Comparison of ENCODE assay signal across 7 mouse cellular contexts in the genomic region with DNA sequence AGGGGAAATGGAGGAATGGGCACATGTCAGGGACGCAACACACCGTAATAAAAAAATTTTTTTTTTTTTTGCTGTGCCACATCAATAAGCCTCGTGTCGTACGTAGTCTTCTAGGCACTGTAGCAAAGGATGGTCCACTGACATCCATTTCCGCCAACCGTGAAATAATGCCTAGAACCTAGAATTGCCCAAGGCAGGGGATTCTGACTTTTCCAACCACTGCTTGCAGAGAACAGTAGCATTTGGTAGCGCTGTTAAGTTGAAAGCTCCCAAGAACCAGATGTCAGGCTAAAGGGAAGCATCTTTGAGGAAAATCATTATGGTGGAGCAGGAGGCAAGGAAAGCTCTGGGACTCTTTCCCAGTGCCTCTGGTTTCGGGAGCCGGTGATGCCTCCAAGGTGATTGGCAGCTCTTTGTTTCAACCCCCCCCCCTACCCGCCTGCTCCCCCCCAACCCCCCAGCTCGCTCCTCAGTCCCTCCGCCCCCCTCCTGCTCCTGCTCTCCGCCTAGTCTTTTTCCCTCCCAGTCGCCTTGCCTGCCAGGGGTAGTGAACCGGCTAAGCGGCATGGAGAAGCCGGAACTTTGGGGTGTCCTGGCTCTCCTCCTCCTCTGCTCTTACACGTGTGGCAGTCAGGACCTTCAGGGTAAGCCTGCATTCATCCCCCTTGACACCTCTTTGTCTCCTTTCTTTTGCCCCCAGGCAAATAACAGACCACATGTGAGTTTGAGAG. TPM values are rescaled to one million over a fixed set of nuclear protein-coding genes. Genes with fewer than 3 reads are reported as not detected.
DNase-seq lines count a peak whose midpoint lies in the region; ATAC-seq and TF ChIP-seq lines count a peak whose summit lies in the region.

A gene (plus strand): TSS at position 500 of the 731 bp plus-strand sequence.

- peak within 1 kb of the TSS; percentile 79 for H3K4me3 ChIP-seq in thymus, adult 2 months (ENCODE audit: control insufficient read depth, insufficient read depth, low read length)
- peak within 1 kb of the TSS; percentile 82 for H3K4me3 ChIP-seq in embryonic facial prominence, embryonic 12.5 days
- peak within 1 kb of the TSS; percentile 80 for H3K4me3 ChIP-seq in limb, embryonic 12.5 days (replicated peaks)
- peak within 1 kb of the TSS; percentile 75 for H3K4me3 ChIP-seq in neural tube, embryonic 14.5 days (ENCODE audit: low read depth, low read length)

- H3K36me3 ChIP-seq in thymus, adult 2 months (ENCODE audit: control insufficient read depth, insufficient read depth, low read length) = peaks cover 4% of the 10 kb centered on the region; the same call in 1 of the 2 replicates
- H3K36me3 ChIP-seq in embryonic facial prominence, embryonic 12.5 days = peaks cover 12% of the 10 kb centered on the region
- H3K36me3 ChIP-seq in limb, embryonic 12.5 days = peaks cover 37% of the 10 kb centered on the region
- peaks cover 15% of the 10 kb centered on the region for H3K36me3 ChIP-seq in neural tube, embryonic 14.5 days (ENCODE audit: control insufficient read depth, insufficient read depth, low read length)

- WGBS in thymus, adult 2 months = 8% methylated on average over 19 of the region's 19 CpGs
- WGBS in embryonic facial prominence, embryonic 12.5 days = under 1% methylated on average over 19 of the region's 19 CpGs
- WGBS in limb, embryonic 12.5 days = 1% methylated on average over 19 of the region's 19 CpGs
- 2% methylated on average over 19 of the region's 19 CpGs for WGBS in neural tube, embryonic 14.5 days

- H3K27me3 ChIP-seq in thymus, adult 2 months (ENCODE audit: control insufficient read depth, insufficient read depth, low read length) = no peaks in the 10 kb centered on the region; the same call in 1 of the 2 replicates
- no peaks in the 10 kb centered on the region for H3K27me3 ChIP-seq in embryonic facial prominence, embryonic 12.5 days
- H3K27me3 ChIP-seq in limb, embryonic 12.5 days = no peaks in the 10 kb centered on the region
- peaks cover 3% of the 10 kb centered on the region; the same call in 1 of the 2 replicates for H3K27me3 ChIP-seq in neural tube, embryonic 14.5 days (ENCODE audit: control insufficient read depth, insufficient read depth, low read length)

- no peaks in the 10 kb centered on the region for H3K9me3 ChIP-seq in embryonic facial prominence, embryonic 12.5 days
- no peaks in the 10 kb centered on the region for H3K9me3 ChIP-seq in limb, embryonic 12.5 days
- H3K9me3 ChIP-seq in neural tube, embryonic 14.5 days (ENCODE audit: control insufficient read depth, low read length) = no peaks in the 10 kb centered on the region

- no peak within 1 kb of the TSS for H3K27ac ChIP-seq in thymus, adult 2 months (ENCODE audit: control insufficient read depth, insufficient read depth, low read length)
- H3K27ac ChIP-seq in embryonic facial prominence, embryonic 12.5 days = peak within 1 kb of the TSS; percentile 97
- H3K27ac ChIP-seq in limb, embryonic 12.5 days = peak within 1 kb of the TSS; percentile 99
- H3K27ac ChIP-seq in neural tube, embryonic 14.5 days (ENCODE audit: low read depth, low read length) = peak within 1 kb of the TSS; percentile 95

- H3K9ac ChIP-seq in embryonic facial prominence, embryonic 12.5 days = peak within 1 kb of the TSS; percentile 69
- peak within 1 kb of the TSS; percentile 74 for H3K9ac ChIP-seq in limb, embryonic 12.5 days (replicated peaks)
- peak within 1 kb of the TSS; percentile 82 for H3K9ac ChIP-seq in neural tube, embryonic 14.5 days (replicated peaks; ENCODE audit: low read depth, low read length)

- DNase-seq in thymus, adult 2 months = no peak
- DNase-seq in thymus, postnatal 14 days = no peak
- DNase-seq in heart, postnatal 4 days = peak; percentile 65
- DNase-seq in right cerebral cortex, adult 18-20 months = no peak

- H3K4me2 ChIP-seq in embryonic facial prominence, embryonic 12.5 days (replicated peaks) = peak within 1 kb of the TSS; percentile 70
- H3K4me2 ChIP-seq in limb, embryonic 12.5 days = peak within 1 kb of the TSS; percentile 81
- peak within 1 kb of the TSS; percentile 79 for H3K4me2 ChIP-seq in neural tube, embryonic 14.5 days (ENCODE audit: low read depth, low read length)

- H3K4me1 ChIP-seq in thymus, adult 2 months (replicated peaks; ENCODE audit: control insufficient read depth, insufficient read depth, low read length) = peaks cover 3% of the 10 kb centered on the region
- peaks cover 19% of the 10 kb centered on the region for H3K4me1 ChIP-seq in embryonic facial prominence, embryonic 12.5 days
- H3K4me1 ChIP-seq in limb, embryonic 12.5 days (replicated peaks) = peaks cover 27% of the 10 kb centered on the region
- H3K4me1 ChIP-seq in neural tube, embryonic 14.5 days (ENCODE audit: control insufficient read depth, insufficient read depth, low read length) = peaks cover 19% of the 10 kb centered on the region

- ATAC-seq in embryonic facial prominence, embryonic 12.5 days (ENCODE audit: insufficient number of reproducible peaks, insufficient read depth, low FRiP score, low TSS enrichment) = no peak
- no peak for ATAC-seq in limb, embryonic 12.5 days (ENCODE audit: insufficient number of reproducible peaks, insufficient read depth, low FRiP score, low TSS enrichment, low read depth)
- ATAC-seq in neural tube, embryonic 14.5 days (ENCODE audit: low read depth) = peak; percentile 13; the same call in 1 of the 2 replicates

- TF ChIP-seq CTCF in thymus, adult 2 months (IDR thresholded peaks at IDR 0.05; ENCODE audit: borderline replicate concordance, control insufficient read depth, extremely low read depth, insufficient read depth, low read length, poor library complexity) = no peak

- TF ChIP-seq POLR2A in thymus, adult 2 months (IDR thresholded peaks at IDR 0.05; ENCODE audit: control insufficient read depth, extremely low read depth, insufficient read depth, low read length, poor library complexity) = no peak

RNA-seq across cellular contexts. Expression of the gene that starts here (rescaled TPM):
- polyA plus RNA-seq in thymus, adult 2 months (2012; rRNA removed) = 7.2 and 10.9 TPM in 2 replicates
- polyA plus RNA-seq in embryonic facial prominence, embryonic 12.5 days (2016; fragmentation: Nextera tagmentation; extraction: Ambion mirVana) = 42.6 and 46.2 TPM in 2 replicates
- 10 to 100 TPM; 25.0 to 34.5 TPM for total RNA-seq in heart, postnatal 4 days (2021)
- 44.2 and 52.7 TPM in 2 replicates for polyA plus RNA-seq in limb, embryonic 12.5 days (2016; fragmentation: Nextera tagmentation; extraction: Ambion mirVana)
- polyA plus RNA-seq in neural tube, embryonic 14.5 days (2014; fragmentation: Nextera tagmentation; extraction: Ambion mirVana) = 34.7 and 36.6 TPM in 2 replicates
